Mouse (Mus musculus) thymus, postnatal 25 days (tissue): Measurements from ENCODE around the gene Rnf43.

Source experiments
- DNase-seq: peaks from one replicate; pipeline ENCODE4 v3.0.0; 2022

Gene Rnf43

DNA sequence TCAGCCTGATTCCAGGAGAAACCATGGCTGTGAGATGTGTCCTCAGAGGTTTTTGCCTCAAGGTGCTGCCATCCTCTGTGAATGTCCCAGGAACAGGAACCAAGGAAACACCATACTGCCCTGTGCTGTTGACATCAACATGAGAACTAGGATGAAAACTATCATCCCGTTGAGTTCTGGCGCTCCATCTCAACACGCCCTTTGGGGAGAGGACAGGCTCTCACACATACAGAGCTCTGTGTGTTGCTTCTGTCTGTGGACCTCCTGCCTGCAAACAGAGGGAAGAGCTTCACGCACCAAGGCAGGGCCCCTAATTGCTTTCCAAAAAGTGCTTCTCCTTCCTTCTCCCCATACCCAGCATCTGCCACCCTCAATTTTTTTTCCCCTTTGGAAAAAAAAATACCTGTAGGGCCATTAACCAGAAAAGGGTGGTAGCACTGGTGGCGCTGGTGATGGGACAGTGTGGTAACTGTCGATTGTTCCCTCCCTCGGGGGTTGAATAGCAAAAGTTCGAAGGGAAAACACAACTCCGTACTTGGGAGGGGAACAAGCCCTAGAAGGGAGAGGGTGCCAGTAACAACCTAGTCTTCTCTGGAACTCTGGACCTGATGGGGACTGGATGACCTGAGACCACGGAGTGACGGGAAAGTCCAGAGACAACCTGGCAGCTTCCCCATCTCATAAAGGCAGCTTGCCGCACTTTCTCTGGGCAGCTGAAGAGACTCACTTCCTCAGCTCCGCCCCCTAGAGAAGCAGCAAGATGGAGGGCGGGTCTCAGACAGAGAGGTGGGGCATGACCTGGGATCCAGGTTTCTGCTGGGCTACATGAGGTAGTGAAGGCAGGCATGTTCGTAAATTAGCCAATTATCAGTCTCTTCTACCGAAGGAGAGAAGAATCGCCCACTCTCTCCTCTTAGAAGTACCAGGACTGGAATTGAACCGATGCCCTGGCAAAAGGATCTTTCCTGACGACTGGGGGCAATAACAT is 85.9 kb downstream of the Rnf43 start:
- peak; percentile 92 for DNase-seq

- DNase-seq = peak; percentile 93
These were observed 86.9 kb downstream of the Rnf43 start for GRCm38 (mm10) chr11:87749192-87750042.

- peak; percentile 64 for DNase-seq
These were observed 87.5 kb downstream of the Rnf43 start for GRCm38 (mm10) chr11:87750043-87750421.

DNA sequence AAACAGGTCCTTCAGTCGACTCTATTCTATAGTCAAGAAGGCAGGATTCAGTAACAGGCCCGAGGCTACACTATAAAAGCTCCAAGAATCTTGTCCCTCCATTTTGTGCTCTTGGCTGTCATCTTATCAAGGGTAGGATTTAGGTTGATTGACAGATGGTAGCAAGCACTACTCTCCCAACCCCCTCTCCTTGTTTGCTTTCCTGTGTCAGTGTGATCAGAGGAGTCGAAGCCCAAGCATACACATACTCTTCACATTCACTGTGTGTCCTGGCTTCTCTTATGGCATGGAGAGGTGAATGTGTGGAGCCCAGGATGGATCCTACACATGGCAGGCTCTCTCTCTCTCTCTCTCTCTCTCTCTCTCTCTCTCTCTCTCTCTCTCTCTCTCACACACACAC is 88.0 kb downstream of the Rnf43 start:
- peak; percentile 74 for DNase-seq

DNA sequence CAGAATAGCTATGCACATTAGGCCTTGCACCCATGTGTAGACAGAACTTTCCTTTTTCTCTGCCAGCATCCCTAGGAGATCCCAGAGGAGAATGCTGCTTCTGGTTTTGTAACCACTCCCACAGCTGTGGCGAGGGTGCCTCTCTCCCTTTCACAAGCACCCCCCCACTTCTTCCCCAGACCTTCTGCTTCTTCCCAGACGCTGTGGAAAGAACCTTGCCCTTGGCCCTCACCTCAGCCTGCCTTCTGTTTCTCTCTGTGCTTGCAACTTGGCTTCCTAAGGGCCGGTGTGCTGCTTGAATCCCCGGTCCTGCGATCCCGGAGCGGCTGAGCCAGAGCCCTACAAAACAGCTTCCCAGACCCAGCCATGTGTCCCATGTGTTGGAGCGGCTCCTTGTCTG is 88.5 kb downstream of the Rnf43 start:
- DNase-seq = peak; percentile 74

- peak; percentile 86 for DNase-seq
These were observed 89.0 kb downstream of the Rnf43 start for GRCm38 (mm10) chr11:87751491-87751966.

DNA sequence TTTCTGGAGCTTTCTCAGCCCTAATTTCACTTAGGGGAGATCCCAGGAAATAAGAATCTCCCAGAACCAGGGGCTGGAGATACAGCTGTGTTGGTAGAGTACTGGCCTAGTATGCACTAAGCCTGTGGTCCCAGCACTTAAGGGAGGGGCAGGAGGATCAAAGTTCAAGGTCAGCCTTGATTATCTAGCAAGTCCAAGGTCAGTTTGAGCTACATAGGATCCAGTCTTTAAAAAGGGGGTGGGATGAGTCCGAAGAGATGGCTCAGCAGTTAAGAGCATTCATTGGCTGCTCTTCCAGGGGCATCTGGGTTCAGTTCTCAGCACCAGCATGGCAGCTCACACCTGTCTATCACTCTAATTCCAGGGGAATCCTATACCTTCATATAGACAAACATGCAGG is 89.8 kb downstream of the Rnf43 start:
- no peak for DNase-seq

- peak; percentile 66 for DNase-seq
These were observed 90.7 kb downstream of the Rnf43 start for GRCm38 (mm10) chr11:87753255-87753654.

DNA sequence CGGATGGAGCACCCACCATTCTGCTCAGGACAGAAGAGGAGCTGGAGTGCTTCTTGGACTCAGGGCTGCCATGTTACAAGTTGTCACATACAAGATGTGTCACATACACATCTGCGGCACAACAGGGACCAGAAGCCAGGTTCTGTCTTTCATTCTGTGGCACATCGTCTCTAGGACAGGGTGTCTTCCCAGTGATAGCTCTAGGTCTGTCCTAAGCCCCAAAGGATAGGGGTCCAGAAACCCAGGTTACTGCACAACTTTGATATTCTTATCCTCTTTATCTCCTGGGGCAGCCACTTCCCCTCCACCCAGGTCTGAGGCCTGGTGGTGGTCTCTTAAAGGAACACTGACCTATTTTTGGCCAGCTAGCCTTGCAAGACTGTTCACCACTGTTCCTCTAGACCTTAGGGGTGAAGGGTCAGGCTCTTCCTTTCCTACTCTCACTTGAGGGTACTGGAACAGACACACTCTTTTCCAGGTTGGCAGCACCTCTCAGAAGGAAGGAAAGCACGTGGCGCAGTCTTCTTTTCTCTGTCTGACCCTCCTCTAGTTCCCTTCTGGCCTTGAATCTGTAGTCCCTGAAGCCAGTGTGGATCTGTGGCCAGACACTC is 91.5 kb downstream of the Rnf43 start:
- DNase-seq = peak; percentile 63

- DNase-seq = peak; percentile 94
These were observed 92.1 kb downstream of the Rnf43 start for GRCm38 (mm10) chr11:87754603-87755002.

GRCm38 (mm10) chr11:87755360-87756017 is 93.0 kb downstream of the Rnf43 start:
- DNase-seq = peak; percentile 98

DNA sequence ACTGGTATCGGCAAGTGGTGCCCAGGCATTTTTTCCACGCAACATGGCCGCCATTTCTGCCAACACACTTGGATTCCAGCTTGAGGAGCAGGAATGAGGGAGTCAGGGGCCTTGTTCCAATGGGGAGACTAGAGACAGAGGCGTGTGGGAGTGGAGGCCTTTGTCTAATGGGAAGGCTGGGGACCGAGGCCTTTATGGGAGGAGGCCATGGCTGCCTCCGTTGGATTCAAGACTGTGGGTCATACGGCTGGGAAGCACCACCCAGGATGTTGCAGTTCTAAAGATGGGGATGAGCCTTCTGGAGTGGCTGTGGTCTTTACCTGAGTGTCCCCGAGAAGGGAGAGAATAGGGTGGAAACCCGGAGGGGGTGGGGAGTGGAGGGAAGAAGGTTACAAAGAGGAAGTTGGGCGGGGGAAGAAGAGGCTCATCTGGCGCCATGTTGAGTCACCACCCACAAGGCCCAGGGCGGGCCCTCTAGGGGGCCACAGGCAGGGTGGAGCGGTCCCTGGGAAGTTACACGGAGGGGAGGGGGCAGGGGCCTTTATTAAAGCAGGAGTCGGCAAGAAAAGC is 93.8 kb downstream of the Rnf43 start:
- DNase-seq = peak; percentile 86

- DNase-seq = peak; percentile 72
These were observed 94.8 kb downstream of the Rnf43 start for GRCm38 (mm10) chr11:87757001-87757954.

DNA sequence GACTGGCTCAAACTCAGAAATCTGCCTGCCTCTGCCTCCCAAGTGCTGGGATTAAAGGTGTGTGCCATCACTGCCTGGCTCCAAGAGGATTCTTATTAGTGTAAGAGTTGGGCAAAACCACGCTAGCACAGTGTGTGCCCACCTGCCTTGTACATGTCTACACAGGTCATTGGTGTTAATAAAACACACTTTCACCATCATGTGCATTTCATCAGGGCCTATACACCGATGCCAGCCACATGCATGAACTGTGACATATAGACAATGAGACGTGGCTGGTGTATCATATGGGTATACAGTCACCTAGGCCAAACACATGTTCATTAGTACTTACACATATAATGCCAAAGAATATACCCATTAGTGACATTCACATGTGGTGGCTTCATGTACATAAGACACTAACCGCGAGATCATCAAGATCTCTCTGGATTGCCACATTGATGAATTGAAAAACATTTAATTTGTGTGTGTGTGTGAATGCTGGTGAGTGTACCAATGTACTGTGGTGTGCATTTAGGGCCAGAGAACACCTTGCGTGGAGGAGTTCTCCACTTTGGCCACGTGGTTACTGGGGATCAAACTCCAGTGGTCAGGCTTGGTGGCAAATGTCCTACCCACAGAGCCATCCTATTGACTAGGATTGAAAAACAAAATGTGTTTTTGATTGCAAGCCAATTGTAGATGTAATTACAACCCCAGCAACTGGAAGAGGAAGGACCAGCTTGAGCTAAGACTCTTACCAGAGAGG is 95.8 kb downstream of the Rnf43 start:
- DNase-seq = peak; percentile 63

DNA sequence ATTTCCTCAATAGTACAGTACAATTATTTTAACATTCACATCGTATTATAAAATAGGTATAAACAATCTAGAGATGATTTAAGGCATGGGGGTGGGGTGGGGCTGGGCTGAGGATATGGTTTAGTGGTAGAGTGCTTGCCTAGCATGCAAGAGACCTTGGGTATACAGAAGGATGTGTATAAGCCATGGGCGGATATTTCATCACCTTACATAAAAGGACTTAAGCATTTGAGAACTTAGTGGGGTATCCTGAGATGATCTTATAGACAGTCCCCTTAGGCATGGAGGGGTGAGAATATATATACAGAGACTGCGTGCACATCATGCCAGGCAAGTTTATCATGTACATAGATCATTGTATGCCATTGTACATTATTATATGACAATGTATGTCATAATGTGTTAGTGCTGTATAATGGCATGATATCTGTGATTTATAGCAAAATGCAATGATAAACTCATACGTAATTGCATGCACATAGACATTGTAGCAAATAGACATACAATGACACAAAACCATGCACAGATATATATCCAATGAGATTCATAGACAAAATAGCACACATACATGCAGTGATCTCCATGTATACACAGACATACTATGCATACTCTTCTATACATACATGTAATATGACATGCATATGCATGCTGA is 96.6 kb downstream of the Rnf43 start:
- DNase-seq = peak; percentile 46

GRCm38 (mm10) chr11:87759609-87760005 is 97.1 kb downstream of the Rnf43 start:
- peak; percentile 89 for DNase-seq

DNA sequence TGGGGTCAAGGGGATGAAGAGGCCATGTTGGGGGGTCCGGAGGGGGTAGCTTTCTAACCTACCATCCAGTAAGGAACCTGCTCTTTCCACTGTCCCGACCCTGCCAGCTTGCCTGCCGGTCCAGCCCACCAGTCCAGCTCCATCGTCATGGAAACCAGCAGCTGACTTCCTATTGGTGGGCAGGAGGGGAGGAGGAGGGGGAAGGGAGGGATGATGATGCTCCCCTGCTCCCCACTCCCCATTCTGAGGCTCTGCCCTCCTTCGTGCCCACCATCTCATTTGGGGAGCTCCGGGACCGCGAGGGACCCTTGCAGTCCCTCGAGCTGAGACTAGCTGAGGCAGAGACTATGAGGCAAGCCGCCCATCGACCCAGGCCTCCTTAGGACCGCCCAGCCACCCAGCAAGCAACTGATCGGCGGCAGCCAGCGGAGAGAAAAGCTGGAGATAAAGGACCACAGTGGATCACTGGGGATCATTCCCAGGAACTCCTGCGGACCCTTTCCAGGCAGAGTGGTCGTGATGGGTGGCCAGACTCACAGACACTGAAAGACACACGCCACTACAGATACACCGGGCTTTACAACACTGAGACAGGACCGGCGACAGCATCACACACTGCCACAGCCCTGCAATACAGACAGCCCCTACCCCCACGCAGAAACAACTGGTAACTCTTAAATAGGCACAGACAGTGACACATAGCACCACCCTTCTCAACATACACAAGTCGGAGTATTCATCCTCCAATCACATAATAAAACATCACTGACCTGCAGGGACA is 98.0 kb downstream of the Rnf43 start, which contains the start of gene Tspoap1:
TSS of gene Tspoap1 (plus strand) at position 241 of the 781 bp plus-strand sequence.
- DNase-seq = peak; percentile 55

GRCm38 (mm10) chr11:87761181-87761721 is 98.7 kb downstream of the Rnf43 start:
- no peak for DNase-seq
